Mouse (Mus musculus): Measurements from ENCODE around the gene Msmp.
A peak's percentile ranks its signal among the peaks of the same experiment; 100 is the strongest.

Msmp gene

GRCm38 (mm10) chr4:43593453-43593852, 9.2 kb upstream of the Msmp start:
- DNase-seq (ENCODE audit: low read depth): no peak

GRCm38 (mm10) chr4:43591961-43592360, 7.7 kb upstream of the Msmp start:
- DNase-seq (ENCODE audit: low read depth): no peak

- no peak for DNase-seq (ENCODE audit: low read depth)
These were observed 7.2 kb upstream of the Msmp start for GRCm38 (mm10) chr4:43591543-43591942.

GRCm38 (mm10) chr4:43587681-43588080, 3.4 kb upstream of the Msmp start:
- no peak for DNase-seq (ENCODE audit: low read depth)

GRCm38 (mm10) chr4:43586411-43586810, 2.1 kb upstream of the Msmp start:
- no peak for DNase-seq (ENCODE audit: low read depth)

GRCm38 (mm10) chr4:43585682-43586081, 1.4 kb upstream of the Msmp start:
- no peak for DNase-seq (ENCODE audit: low read depth)

- no peak for DNase-seq (ENCODE audit: low read depth)
These were observed 873 bp downstream of the Msmp start for GRCm38 (mm10) chr4:43583421-43583820.

- DNase-seq (ENCODE audit: low read depth): no peak
These were observed 2.1 kb downstream of the Msmp start for GRCm38 (mm10) chr4:43582241-43582640.

- DNase-seq (ENCODE audit: low read depth): no peak
These were observed 2.9 kb downstream of the Msmp start for GRCm38 (mm10) chr4:43581381-43581780.

- DNase-seq (ENCODE audit: low read depth): no peak
These were observed 3.6 kb downstream of the Msmp start for GRCm38 (mm10) chr4:43580721-43581120.

GRCm38 (mm10) chr4:43579731-43580130, 4.6 kb downstream of the Msmp start:
- DNase-seq (ENCODE audit: low read depth): no peak

- no peak for DNase-seq (ENCODE audit: low read depth)
These were observed 5.0 kb downstream of the Msmp start for GRCm38 (mm10) chr4:43579256-43579655.

- peak; percentile 80 for DNase-seq (ENCODE audit: low read depth)
These were observed 5.7 kb downstream of the Msmp start, which contains the start of the genes Rgp1 and Gba2 for GRCm38 (mm10) chr4:43578376-43579204. Gene Rgp1, plus strand, starts transcription at chr4:43578715. Gene Gba2, minus strand, starts transcription at chr4:43578873.

- DNase-seq (ENCODE audit: low read depth): no peak
These were observed 6.9 kb downstream of the Msmp start for GRCm38 (mm10) chr4:43577237-43577881.

- no peak for DNase-seq (ENCODE audit: low read depth)
These were observed 8.9 kb downstream of the Msmp start for GRCm38 (mm10) chr4:43575356-43575755.

GRCm38 (mm10) chr4:43573561-43573960, 10.7 kb downstream of the Msmp start:
- no peak for DNase-seq (ENCODE audit: low read depth)

- DNase-seq (ENCODE audit: low read depth): no peak
These were observed 12.8 kb downstream of the Msmp start for GRCm38 (mm10) chr4:43571395-43572045.

GRCm38 (mm10) chr4:43567140-43567539, 17.2 kb downstream of the Msmp start:
- DNase-seq (ENCODE audit: low read depth): no peak

GRCm38 (mm10) chr4:43564231-43564630, 20.1 kb downstream of the Msmp start:
- no peak for DNase-seq (ENCODE audit: low read depth)

GRCm38 (mm10) chr4:43563601-43563875, 20.8 kb downstream of the Msmp start:
- DNase-seq (ENCODE audit: low read depth): no peak

GRCm38 (mm10) chr4:43562769-43563600, 21.3 kb downstream of the Msmp start:
- DNase-seq (ENCODE audit: low read depth): no peak

All from c-Kit-positive CD71-negative TER-119-negative erythroid progenitor cells, embryonic 14.5 days (primary cell).